Mouse (Mus musculus): ENCODE data around the gene Gm20795. TPM values are rescaled to one million over a fixed set of nuclear protein-coding genes. Genes with fewer than 3 reads are reported as not detected.
"Not testable (repeated sequence)": the region's sequence is repeated elsewhere in the genome, so short reads cannot be mapped to it uniquely, and the experiment has no call there.

The Gm20795 gene
- not detected for total RNA-seq (2021)

- DNase-seq (ENCODE audit: low spot score in 2 of 2); intact Hi-C loops (cut with DNase I): not testable (repeated sequence)
These were observed at the start of gene Gm20795 for GRCm38 (mm10) chrY:40804614-40805013. Gm20795 (plus strand) TSS chrY:40804914.

- DNase-seq (ENCODE audit: low spot score in 2 of 2); intact Hi-C loops (cut with DNase I): not testable (repeated sequence)
These were observed 29.0 kb upstream of the Gm20795 start, which contains the start of gene Gm21797 for GRCm38 (mm10) chrY:40775665-40776064. Gm21797 (minus strand) TSS chrY:40775765.

Other genes starting within 250 kb of the Gm20795 start
- not detected for gene Gm21852, start 152.9 kb upstream of the Gm20795 start, total RNA-seq (2021)
- not detected for gene Gm21797, start 29.1 kb upstream of the Gm20795 start, total RNA-seq (2021)

Measured in left cerebral cortex, postnatal 25 days (tissue).